8 mouse cellular contexts compared by ENCODE assay signal in genomic region chr12:72976718-72977117, GRCm38 (mm10). TPM values are rescaled to one million over a fixed set of nuclear protein-coding genes. Genes with fewer than 3 reads are reported as not detected.
DNase-seq lines count a peak whose midpoint lies in the region; ATAC-seq lines count a peak whose summit lies in the region.

No protein-coding gene starts in this region.

- WGBS in intestine, embryonic 16.5 days = 3% methylated on average over 12 of the region's 12 CpGs
- WGBS in midbrain, embryonic 11.5 days = 3% methylated on average over 12 of the region's 12 CpGs

- intact Hi-C loops in left cerebral cortex, postnatal 36 days (cut with DNase I) = loop anchor here (2.0 to 10.0 kb wide), 3 partner anchors 128 to 514 kb away; no protein-coding TSS in a partner anchor

- DNase-seq in adipocyte (ENCODE audit: low spot score) = peak; percentile 73
- peak; percentile 91 for DNase-seq in embryo, embryonic 10.5 days (ENCODE audit: low spot score)
- DNase-seq in gastrocnemius, postnatal 4 days (ENCODE audit: low spot score in 2 of 2) = peak; percentile 32 to 71
- DNase-seq in left cerebral cortex, postnatal 36 days (ENCODE audit: low spot score in 2 of 2) = peak; percentile 55 to 58
- DNase-seq in midbrain, embryonic 11.5 days (ENCODE audit: low spot score, missing footprints) = peak; percentile 93
- DNase-seq in skeletal muscle tissue, adult 2 months (ENCODE audit: low read depth, low spot score) = peak; percentile 60

- H3K4me1 ChIP-seq in intestine, embryonic 16.5 days (ENCODE audit: control insufficient read depth, insufficient read depth, low read length) = peaks cover 3% of the 10 kb centered on the region; the same call in 1 of the 2 replicates
- no peaks in the 10 kb centered on the region for H3K4me1 ChIP-seq in midbrain, embryonic 11.5 days (ENCODE audit: control insufficient read depth, insufficient read depth, low read length)

- no peak overlapping the region for H3K27ac ChIP-seq in intestine, embryonic 16.5 days (ENCODE audit: low read length)
- H3K27ac ChIP-seq in midbrain, embryonic 11.5 days (ENCODE audit: low read depth, low read length) = no peak overlapping the region

- peak overlapping the region; percentile 26; the same call in 1 of the 2 replicates for H3K4me3 ChIP-seq in intestine, embryonic 16.5 days (ENCODE audit: low read length)
- no peak overlapping the region for H3K4me3 ChIP-seq in midbrain, embryonic 11.5 days (ENCODE audit: low read depth, low read length)

- ATAC-seq in intestine, embryonic 16.5 days = peak; percentile 78; the same call in 1 of the 2 replicates
- peak; percentile 73; the same call in 1 of the 2 replicates for ATAC-seq in midbrain, embryonic 11.5 days (ENCODE audit: low FRiP score)
- ATAC-seq in erythroblast, adult 5-6 weeks (replicated peaks; ENCODE audit: low FRiP score, poor library complexity, severe bottlenecking) = no peak

- H3K27me3 ChIP-seq in intestine, embryonic 16.5 days (replicated peaks; ENCODE audit: control insufficient read depth, insufficient read depth, low read length) = no peaks in the 10 kb centered on the region
- peaks cover 32% of the 10 kb centered on the region for H3K27me3 ChIP-seq in midbrain, embryonic 11.5 days (ENCODE audit: control insufficient read depth, insufficient read depth, low read length)

- no peaks in the 10 kb centered on the region for H3K9me3 ChIP-seq in intestine, embryonic 16.5 days (ENCODE audit: control insufficient read depth, low read length)
- H3K9me3 ChIP-seq in midbrain, embryonic 11.5 days (ENCODE audit: control insufficient read depth, low read length) = no peaks in the 10 kb centered on the region

- H3K36me3 ChIP-seq in intestine, embryonic 16.5 days (ENCODE audit: control insufficient read depth, insufficient read depth, low read length) = no peaks in the 10 kb centered on the region
- no peaks in the 10 kb centered on the region for H3K36me3 ChIP-seq in midbrain, embryonic 11.5 days (ENCODE audit: control insufficient read depth, insufficient read depth, low read length)

- peak overlapping the region; percentile 51 for H3K4me2 ChIP-seq in intestine, embryonic 16.5 days (ENCODE audit: low read depth, low read length)
- H3K4me2 ChIP-seq in midbrain, embryonic 11.5 days = peak overlapping the region; percentile 35

- H3K9ac ChIP-seq in intestine, embryonic 16.5 days (ENCODE audit: low read depth, low read length) = no peak overlapping the region
- H3K9ac ChIP-seq in midbrain, embryonic 11.5 days (ENCODE audit: low read length) = no peak overlapping the region

RNA-seq across cellular contexts. Expression of gene 4930447C04Rik, which starts 36.1 kb away (rescaled TPM):
- total RNA-seq in gastrocnemius, postnatal 4 days (2021) = 1 to 10 TPM; 2.9 to 3.9 TPM
- 0.81 and 1.1 TPM in 2 replicates for polyA plus RNA-seq in intestine, embryonic 16.5 days (2015; fragmentation: Nextera tagmentation; extraction: Ambion mirVana)
- 10 to 100 TPM in 1 of 2 experiments, 1 to 10 TPM in 1; 4.1 to 11.0 TPM for total RNA-seq in left cerebral cortex, postnatal 36 days (2021)
- 1.3 and 2.6 TPM in 2 replicates for polyA plus RNA-seq in midbrain, embryonic 11.5 days (2014; fragmentation: Nextera tagmentation; extraction: Ambion mirVana)
- total RNA-seq in erythroblast, adult 5-6 weeks (2015; ENCODE audit: low replicate concordance) = not detected in 2 replicates
- not detected in 2 replicates for total RNA-seq in erythroblast, adult 5-6 weeks (2017; ENCODE audit: low replicate concordance)

RNA-seq across cellular contexts. Expression of gene Six6, which starts 37.0 kb away (rescaled TPM):
- total RNA-seq in gastrocnemius, postnatal 4 days (2021) = not detected
- not detected in 2 replicates for polyA plus RNA-seq in intestine, embryonic 16.5 days (2015; fragmentation: Nextera tagmentation; extraction: Ambion mirVana)
- not detected for total RNA-seq in left cerebral cortex, postnatal 36 days (2021)
- 0.03 TPM in 1 of 2 replicates, not detected in the other for polyA plus RNA-seq in midbrain, embryonic 11.5 days (2014; fragmentation: Nextera tagmentation; extraction: Ambion mirVana)
- total RNA-seq in erythroblast, adult 5-6 weeks (2015; ENCODE audit: low replicate concordance) = not detected in 2 replicates
- not detected in 2 replicates for total RNA-seq in erythroblast, adult 5-6 weeks (2017; ENCODE audit: low replicate concordance)
